Mouse (Mus musculus): ENCODE measurements around the gene Klhl42. TPM values are rescaled to one million over a fixed set of nuclear protein-coding genes. Genes with fewer than 3 reads are reported as not detected.

The Klhl42 gene
- total RNA-seq, 2 experiments from 2014 or later: 8.5 to 9.5 TPM

GRCm38 (mm10) chr6:147086594-147087225 is 4.5 kb upstream of the Klhl42 start, which contains the start of gene Mansc4:
Gene Mansc4 (minus strand): TSS chr6:147087032.
- intact Hi-C loops (cut with DNase I): no loop called here
- peak; percentile 55 to 75 for DNase-seq

- no peak for DNase-seq
- intact Hi-C loops (cut with DNase I): no loop called here
Measured at GRCm38 (mm10) chr6:147087736-147088135, 3.4 kb upstream of the Klhl42 start.

GRCm38 (mm10) chr6:147088517-147088916 is 2.7 kb upstream of the Klhl42 start:
- intact Hi-C loops (cut with DNase I): no loop called here
- DNase-seq: no peak

GRCm38 (mm10) chr6:147090191-147090590 is 988 bp upstream of the Klhl42 start:
- intact Hi-C loops (cut with DNase I): no loop called here

GRCm38 (mm10) chr6:147092136-147092535 is 957 bp downstream of the Klhl42 start:
- intact Hi-C loops (cut with DNase I): no loop called here
- peak; percentile 59 to 68 for DNase-seq

More at GRCm38 (mm10) chr6:147090191-147090590, 988 bp upstream of the Klhl42 start:
- no peak for DNase-seq

GRCm38 (mm10) chr6:147094771-147095170 is 3.6 kb downstream of the Klhl42 start:
- DNase-seq: no peak
- intact Hi-C loops (cut with DNase I): no loop called here

GRCm38 (mm10) chr6:147096109-147096508 is 4.9 kb downstream of the Klhl42 start:
- intact Hi-C loops (cut with DNase I): no loop called here
- no peak for DNase-seq

GRCm38 (mm10) chr6:147096934-147097333 is 5.8 kb downstream of the Klhl42 start:
- intact Hi-C loops (cut with DNase I): no loop called here
- DNase-seq: no peak

GRCm38 (mm10) chr6:147097346-147097929 is 6.3 kb downstream of the Klhl42 start:
- DNase-seq: no peak
- intact Hi-C loops (cut with DNase I): no loop called here

- DNase-seq: no peak
- intact Hi-C loops (cut with DNase I): no loop called here
Measured at GRCm38 (mm10) chr6:147099458-147100277, 8.5 kb downstream of the Klhl42 start.

GRCm38 (mm10) chr6:147102293-147102692 is 11.1 kb downstream of the Klhl42 start:
- no peak for DNase-seq
- intact Hi-C loops (cut with DNase I): no loop called here

GRCm38 (mm10) chr6:147105529-147105928 is 14.3 kb downstream of the Klhl42 start:
- intact Hi-C loops (cut with DNase I): no loop called here

GRCm38 (mm10) chr6:147106716-147107115 is 15.5 kb downstream of the Klhl42 start:
- intact Hi-C loops (cut with DNase I): no loop called here
- DNase-seq: no peak

More at GRCm38 (mm10) chr6:147105529-147105928, 14.3 kb downstream of the Klhl42 start:
- DNase-seq: no peak

GRCm38 (mm10) chr6:147109283-147109682 is 18.1 kb downstream of the Klhl42 start:
- intact Hi-C loops (cut with DNase I): no loop called here
- no peak for DNase-seq

GRCm38 (mm10) chr6:147116579-147116978 is 25.4 kb downstream of the Klhl42 start:
- DNase-seq: peak; percentile 89 to 96
- intact Hi-C loops (cut with DNase I): loop anchor here (5.0 to 10.0 kb wide), 2 partner anchors 99 to 292 kb away; no protein-coding TSS in a partner anchor

- DNase-seq: no peak
- intact Hi-C loops (cut with DNase I): loop anchor here (5.0 to 10.0 kb wide), 2 partner anchors 100 to 293 kb away; no protein-coding TSS in a partner anchor
Measured at GRCm38 (mm10) chr6:147117764-147118163, 26.6 kb downstream of the Klhl42 start.

GRCm38 (mm10) chr6:147118190-147118589 is 27.0 kb downstream of the Klhl42 start:
- intact Hi-C loops (cut with DNase I): loop anchor here (5.0 to 10.0 kb wide), 2 partner anchors 101 to 293 kb away; no protein-coding TSS in a partner anchor
- DNase-seq: no peak

GRCm38 (mm10) chr6:147121320-147121719 is 30.1 kb downstream of the Klhl42 start:
- peak; percentile 34 for DNase-seq

GRCm38 (mm10) chr6:147127239-147127638 is 36.1 kb downstream of the Klhl42 start:
- no peak for DNase-seq
- intact Hi-C loops (cut with DNase I): no loop called here

More at GRCm38 (mm10) chr6:147121320-147121719, 30.1 kb downstream of the Klhl42 start:
- intact Hi-C loops (cut with DNase I): no loop called here

- no peak for DNase-seq
- intact Hi-C loops (cut with DNase I): loop anchor here (5.0 kb wide), 1 partner anchor 104 kb away; no protein-coding TSS in a partner anchor
Measured at GRCm38 (mm10) chr6:147138260-147138659, 47.1 kb downstream of the Klhl42 start.

- no peak for DNase-seq
Measured at GRCm38 (mm10) chr6:147140600-147141154, 49.5 kb downstream of the Klhl42 start.

More at GRCm38 (mm10) chr6:147140600-147141154, 49.5 kb downstream of the Klhl42 start:
- intact Hi-C loops (cut with DNase I): no loop called here
